Mouse (Mus musculus): ENCODE data around the gene Rps29. TPM values are rescaled to one million over a fixed set of nuclear protein-coding genes. Genes with fewer than 3 reads are reported as not detected.

Gene Rps29
- polyA plus RNA-seq, 2 experiments, result 1,849 to 2,273 TPM

GRCm38 (mm10) chr12:69139201-69139600, 19.8 kb downstream of the Rps29 start:
- no peak for ATAC-seq (ENCODE audit: low FRiP score, low read depth)
- DNase-seq (ENCODE audit: low spot score), result no peak
- H3K4me2 ChIP-seq (replicated peaks; ENCODE audit: low read depth, low read length, severe bottlenecking), result no peak overlapping the region
- no peak overlapping the region for H3K4me3 ChIP-seq (replicated peaks; ENCODE audit: low read length)
- WGBS, result 83% methylated on average over 3 of the region's 3 CpGs
- no peaks in the 10 kb centered on the region for H3K4me1 ChIP-seq (ENCODE audit: control insufficient read depth, insufficient read depth, low read length)
- no peaks in the 10 kb centered on the region for H3K36me3 ChIP-seq (ENCODE audit: control insufficient read depth, insufficient read depth, low read length)
- no peak overlapping the region for H3K27ac ChIP-seq (replicated peaks; ENCODE audit: low read depth, low read length)
- TF ChIP-seq POLR2A (IDR thresholded peaks at IDR 0.05; ENCODE audit: borderline replicate concordance, extremely low read depth, insufficient read depth, insufficient read length), result no peak
- H3K9me3 ChIP-seq (ENCODE audit: control insufficient read depth, low read length), result no peaks in the 10 kb centered on the region
- H3K27me3 ChIP-seq (ENCODE audit: control insufficient read depth, insufficient read depth, low read length), result no peaks in the 10 kb centered on the region
- H3K9ac ChIP-seq (ENCODE audit: low read depth, low read length, severe bottlenecking), result no peak overlapping the region

- H3K36me3 ChIP-seq (ENCODE audit: control insufficient read depth, insufficient read depth, low read length), result no peaks in the 10 kb centered on the region
These were observed 27.0 kb downstream of the Rps29 start for GRCm38 (mm10) chr12:69131981-69132380.

GRCm38 (mm10) chr12:69131267-69131666, 27.7 kb downstream of the Rps29 start:
- H3K36me3 ChIP-seq (ENCODE audit: control insufficient read depth, insufficient read depth, low read length), result no peaks in the 10 kb centered on the region
- DNase-seq (ENCODE audit: low spot score) (no peak), ATAC-seq (ENCODE audit: low FRiP score, low read depth) (no peak)
- H3K4me3 ChIP-seq (replicated peaks; ENCODE audit: low read length), result no peak overlapping the region
- no peak overlapping the region for H3K9ac ChIP-seq (ENCODE audit: low read depth, low read length, severe bottlenecking)
- no peaks in the 10 kb centered on the region for H3K9me3 ChIP-seq (ENCODE audit: control insufficient read depth, low read length)
- peaks cover 4% of the 10 kb centered on the region; the same call in 1 of the 2 replicates for H3K4me1 ChIP-seq (ENCODE audit: control insufficient read depth, insufficient read depth, low read length)
- no peak overlapping the region for H3K4me2 ChIP-seq (replicated peaks; ENCODE audit: low read depth, low read length, severe bottlenecking)
- 87% methylated on average over 6 of the region's 6 CpGs for WGBS
- TF ChIP-seq POLR2A (IDR thresholded peaks at IDR 0.05; ENCODE audit: borderline replicate concordance, extremely low read depth, insufficient read depth, insufficient read length), result no peak
- H3K27me3 ChIP-seq (ENCODE audit: control insufficient read depth, insufficient read depth, low read length), result no peaks in the 10 kb centered on the region
- H3K27ac ChIP-seq (replicated peaks; ENCODE audit: low read depth, low read length), result no peak overlapping the region

More at GRCm38 (mm10) chr12:69131981-69132380, 27.0 kb downstream of the Rps29 start:
- Histone ChIP-seq H3K27ac (replicated peaks; ENCODE audit: low read depth, low read length) (no peak overlapping the region), H3K9me3 (ENCODE audit: control insufficient read depth, low read length) (no peaks in the 10 kb centered on the region), H3K4me2 (replicated peaks; ENCODE audit: low read depth, low read length, severe bottlenecking) (no peak overlapping the region), H3K27me3 (ENCODE audit: control insufficient read depth, insufficient read depth, low read length) (no peaks in the 10 kb centered on the region), H3K4me1 (ENCODE audit: control insufficient read depth, insufficient read depth, low read length) (peaks cover 4% of the 10 kb centered on the region; the same call in 1 of the 2 replicates), H3K4me3 (replicated peaks; ENCODE audit: low read length) (no peak overlapping the region), H3K9ac (ENCODE audit: low read depth, low read length, severe bottlenecking) (no peak overlapping the region)
- WGBS, result 9% methylated on average over 10 of the region's 10 CpGs
- no peak for TF ChIP-seq POLR2A (IDR thresholded peaks at IDR 0.05; ENCODE audit: borderline replicate concordance, extremely low read depth, insufficient read depth, insufficient read length)
- no peak for ATAC-seq (ENCODE audit: low FRiP score, low read depth)
- peak; percentile 45 for DNase-seq (ENCODE audit: low spot score)

- Histone ChIP-seq H3K27me3 (ENCODE audit: control insufficient read depth, insufficient read depth, low read length) (no peaks in the 10 kb centered on the region), H3K9ac (ENCODE audit: low read depth, low read length, severe bottlenecking) (no peak overlapping the region), H3K4me2 (replicated peaks; ENCODE audit: low read depth, low read length, severe bottlenecking) (peak overlapping the region; percentile 16; the same call in 1 of the 2 replicates), H3K36me3 (ENCODE audit: control insufficient read depth, insufficient read depth, low read length) (no peaks in the 10 kb centered on the region), H3K4me1 (ENCODE audit: control insufficient read depth, insufficient read depth, low read length) (peaks cover 4% of the 10 kb centered on the region; the same call in 1 of the 2 replicates), H3K4me3 (replicated peaks; ENCODE audit: low read length) (no peak overlapping the region), H3K27ac (replicated peaks; ENCODE audit: low read depth, low read length) (no peak overlapping the region), H3K9me3 (ENCODE audit: control insufficient read depth, low read length) (no peaks in the 10 kb centered on the region)
- DNase-seq (ENCODE audit: low spot score) (no peak), ATAC-seq (ENCODE audit: low FRiP score, low read depth) (no peak)
- 65% methylated on average over 12 of the region's 12 CpGs for WGBS
- no peak for TF ChIP-seq POLR2A (IDR thresholded peaks at IDR 0.05; ENCODE audit: borderline replicate concordance, extremely low read depth, insufficient read depth, insufficient read length)
These were observed 28.5 kb downstream of the Rps29 start for GRCm38 (mm10) chr12:69130486-69130885.

- 43% methylated on average over 18 of the region's 18 CpGs for WGBS
- no peaks in the 10 kb centered on the region for H3K27me3 ChIP-seq (ENCODE audit: control insufficient read depth, insufficient read depth, low read length)
- H3K27ac ChIP-seq (replicated peaks; ENCODE audit: low read depth, low read length), result no peak overlapping the region
- ATAC-seq (ENCODE audit: low FRiP score, low read depth) (no peak), DNase-seq (ENCODE audit: low spot score) (no peak)
- H3K4me3 ChIP-seq (replicated peaks; ENCODE audit: low read length), result no peak overlapping the region
- H3K4me2 ChIP-seq (replicated peaks; ENCODE audit: low read depth, low read length, severe bottlenecking), result peak overlapping the region; percentile 16; the same call in 1 of the 2 replicates
- H3K4me1 ChIP-seq (ENCODE audit: control insufficient read depth, insufficient read depth, low read length), result peaks cover 4% of the 10 kb centered on the region; the same call in 1 of the 2 replicates
- no peak overlapping the region for H3K9ac ChIP-seq (ENCODE audit: low read depth, low read length, severe bottlenecking)
- TF ChIP-seq POLR2A (IDR thresholded peaks at IDR 0.05; ENCODE audit: borderline replicate concordance, extremely low read depth, insufficient read depth, insufficient read length), result no peak
- no peaks in the 10 kb centered on the region for H3K9me3 ChIP-seq (ENCODE audit: control insufficient read depth, low read length)
- no peaks in the 10 kb centered on the region for H3K36me3 ChIP-seq (ENCODE audit: control insufficient read depth, insufficient read depth, low read length)
These were observed 29.2 kb downstream of the Rps29 start for GRCm38 (mm10) chr12:69129634-69130310.

Measured in limb, embryonic 14.5 days (tissue).